Mouse (Mus musculus): ENCODE measurements around the gene Slc34a3. TPM values are rescaled to one million over a fixed set of nuclear protein-coding genes. Genes with fewer than 3 reads are reported as not detected.
A peak's percentile ranks its signal among the peaks of the same experiment; 100 is the strongest.

Gene Slc34a3
- polyA plus RNA-seq, 1 experiment from 2014 or later = not detected

DNA sequence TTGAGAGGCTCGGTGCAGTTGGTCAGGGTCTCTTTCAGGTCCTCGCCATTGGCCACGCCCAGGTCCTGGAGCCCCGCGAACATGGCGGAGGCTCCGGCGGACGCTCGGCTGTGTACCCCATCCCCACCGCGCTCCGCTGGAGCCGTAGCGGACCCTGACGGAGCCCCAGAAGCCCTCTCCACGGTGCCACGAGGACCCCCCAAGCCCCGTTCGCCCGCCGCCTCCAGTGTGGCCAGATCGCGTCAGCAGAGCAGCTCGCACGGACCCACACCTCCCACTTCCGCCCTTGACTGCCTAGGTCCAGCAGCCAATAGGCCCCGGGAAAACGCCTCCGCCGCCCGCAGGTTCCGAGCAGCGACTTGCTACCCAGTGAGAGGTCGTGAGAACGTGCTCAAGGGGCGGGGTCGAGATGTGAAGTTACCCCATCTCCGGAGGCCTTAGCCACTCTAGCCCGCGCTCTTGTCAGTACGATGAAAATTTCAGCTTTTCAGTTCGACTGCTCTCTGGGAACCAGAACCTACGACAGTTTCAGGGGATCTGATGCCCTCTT lies 23.0 kb downstream of the Slc34a3 start, which contains the start of gene Nelfb:
Gene Nelfb, minus strand, starts transcription at position 369 of the 550 bp plus-strand sequence.
- Histone ChIP-seq H3K9me3 (replicated peaks) (no peaks in the 10 kb centered on the region), H3K4me3 (peak within 1 kb of the TSS; percentile 84), H3K27me3 (ENCODE audit: low read depth, poor library complexity, severe bottlenecking) (peaks cover 22% of the 10 kb centered on the region), H3K4me1 (peaks cover 18% of the 10 kb centered on the region), H3K27ac (peak within 1 kb of the TSS; percentile 96), H3K36me3 (peaks cover 34% of the 10 kb centered on the region)
- DNase-seq (ENCODE audit: low spot score) = peak; percentile 94
- under 1% methylated on average over 44 of the region's 44 CpGs for WGBS

DNA sequence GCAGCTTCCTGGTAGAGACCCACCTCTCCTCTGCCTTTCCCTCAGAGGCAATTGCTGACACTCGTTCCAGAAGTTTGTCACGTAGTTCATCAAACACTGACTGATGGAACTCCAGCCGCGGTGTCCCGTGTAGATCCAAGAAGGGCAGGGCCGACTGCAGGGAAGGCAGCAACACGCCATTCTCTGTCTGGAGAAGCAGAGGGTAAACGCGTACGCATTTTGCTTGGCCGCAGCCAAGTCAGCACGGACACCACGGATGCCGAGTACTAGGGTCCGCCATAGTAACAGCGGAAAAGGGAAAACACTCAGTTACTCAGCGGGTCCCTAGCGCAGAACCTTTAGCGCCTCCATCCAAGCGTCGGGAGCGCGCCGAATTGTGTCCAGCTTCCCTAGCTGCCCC lies 23.5 kb downstream of the Slc34a3 start:
- no peak for DNase-seq (ENCODE audit: low spot score)
- under 1% methylated on average over 24 of the region's 24 CpGs for WGBS
- Histone ChIP-seq H3K9me3 (replicated peaks) (no peaks in the 10 kb centered on the region), H3K27ac (peak overlapping the region; percentile 96), H3K4me3 (peak overlapping the region; percentile 84), H3K27me3 (ENCODE audit: low read depth, poor library complexity, severe bottlenecking) (peaks cover 21% of the 10 kb centered on the region), H3K36me3 (peaks cover 39% of the 10 kb centered on the region), H3K4me1 (peaks cover 18% of the 10 kb centered on the region)

DNA sequence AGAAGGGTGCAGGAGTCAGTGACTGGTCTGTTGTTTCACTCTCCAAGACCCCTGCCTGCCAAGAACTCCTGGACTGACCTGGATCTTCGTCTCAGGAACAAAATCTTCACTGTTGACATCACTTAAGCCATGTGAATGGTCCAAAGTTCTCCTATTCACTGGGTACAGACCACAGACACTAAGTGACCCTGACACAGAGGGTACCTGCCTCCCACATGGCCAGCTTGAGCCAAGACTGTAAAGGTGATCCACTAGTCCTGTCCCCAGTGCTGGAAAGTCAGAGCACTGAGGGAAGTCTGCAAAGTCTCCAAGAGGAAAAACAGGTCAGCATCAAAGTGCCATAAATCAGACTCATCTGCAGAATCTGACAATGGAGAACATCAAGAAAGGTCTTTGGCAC lies 26.6 kb downstream of the Slc34a3 start:
- H3K4me3 ChIP-seq = no peak overlapping the region
- H3K9me3 ChIP-seq (replicated peaks) = no peaks in the 10 kb centered on the region
- WGBS = 89% methylated on average over 1 of the region's 1 CpGs
- no peak for DNase-seq (ENCODE audit: low spot score)
- H3K4me1 ChIP-seq = peaks cover 18% of the 10 kb centered on the region
- H3K27me3 ChIP-seq (ENCODE audit: low read depth, poor library complexity, severe bottlenecking) = no peaks in the 10 kb centered on the region
- H3K36me3 ChIP-seq = peaks cover 70% of the 10 kb centered on the region
- no peak overlapping the region for H3K27ac ChIP-seq

DNA sequence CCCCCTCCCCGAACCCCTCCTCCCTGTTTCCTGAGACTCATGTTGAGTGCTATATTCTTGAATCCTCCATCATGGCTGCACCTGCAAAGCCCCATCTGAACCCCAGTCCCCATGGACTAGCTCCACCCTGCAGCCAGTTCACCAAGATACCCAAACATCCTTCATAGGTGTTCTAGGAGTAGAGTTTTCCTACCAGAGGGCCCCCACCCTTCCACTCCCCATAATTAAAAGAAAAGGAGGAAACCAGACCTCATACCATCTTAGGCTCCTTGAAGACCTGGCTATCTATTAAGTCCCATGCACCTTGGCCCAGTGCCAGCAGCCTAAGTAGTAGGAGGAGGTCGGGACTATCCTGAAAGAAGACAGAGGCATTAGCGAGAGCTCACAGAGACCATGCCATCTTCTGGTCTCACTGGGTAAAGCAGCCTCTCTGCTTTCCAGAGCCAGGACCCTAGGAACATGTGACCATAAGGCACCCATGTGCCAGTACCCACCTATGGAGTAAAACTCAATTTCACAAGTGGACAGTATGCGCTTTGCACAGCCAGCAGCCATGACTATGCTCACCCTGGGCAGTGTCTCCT lies 30.4 kb downstream of the Slc34a3 start:
- no peak overlapping the region for H3K27ac ChIP-seq
- WGBS = 74% methylated on average over 4 of the region's 4 CpGs
- no peaks in the 10 kb centered on the region for H3K9me3 ChIP-seq (replicated peaks)
- H3K4me1 ChIP-seq = no peaks in the 10 kb centered on the region
- no peak overlapping the region for H3K4me3 ChIP-seq
- H3K27me3 ChIP-seq (ENCODE audit: low read depth, poor library complexity, severe bottlenecking) = no peaks in the 10 kb centered on the region
- H3K36me3 ChIP-seq = peaks cover 99% of the 10 kb centered on the region
- DNase-seq (ENCODE audit: low spot score) = no peak

DNA sequence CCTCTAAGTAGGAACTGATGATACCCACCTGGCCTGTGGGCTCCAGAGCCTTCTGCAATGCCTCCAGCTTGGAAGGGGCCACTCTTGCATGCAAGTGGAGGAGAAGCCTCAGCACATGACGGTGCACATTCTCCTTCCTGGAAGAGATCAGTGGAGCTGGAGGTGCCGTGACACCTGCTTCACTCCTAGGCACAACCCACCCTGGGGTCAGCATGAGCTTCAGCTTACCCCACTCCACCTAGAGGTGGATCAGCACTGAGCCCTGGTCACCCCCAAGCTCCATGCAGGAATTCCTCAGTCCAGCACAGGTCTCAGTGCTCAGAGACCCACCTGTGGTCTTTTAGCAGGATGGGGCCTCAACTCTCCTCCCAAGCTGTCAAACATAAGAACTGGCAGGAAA lies 33.5 kb downstream of the Slc34a3 start:
- Histone ChIP-seq H3K4me3 (no peak overlapping the region), H3K27ac (no peak overlapping the region), H3K36me3 (peaks cover 79% of the 10 kb centered on the region), H3K27me3 (ENCODE audit: low read depth, poor library complexity, severe bottlenecking) (peaks cover 20% of the 10 kb centered on the region), H3K9me3 (replicated peaks) (no peaks in the 10 kb centered on the region), H3K4me1 (peaks cover 24% of the 10 kb centered on the region)
- no peak for DNase-seq (ENCODE audit: low spot score)
- WGBS = 93% methylated on average over 2 of the region's 2 CpGs

DNA sequence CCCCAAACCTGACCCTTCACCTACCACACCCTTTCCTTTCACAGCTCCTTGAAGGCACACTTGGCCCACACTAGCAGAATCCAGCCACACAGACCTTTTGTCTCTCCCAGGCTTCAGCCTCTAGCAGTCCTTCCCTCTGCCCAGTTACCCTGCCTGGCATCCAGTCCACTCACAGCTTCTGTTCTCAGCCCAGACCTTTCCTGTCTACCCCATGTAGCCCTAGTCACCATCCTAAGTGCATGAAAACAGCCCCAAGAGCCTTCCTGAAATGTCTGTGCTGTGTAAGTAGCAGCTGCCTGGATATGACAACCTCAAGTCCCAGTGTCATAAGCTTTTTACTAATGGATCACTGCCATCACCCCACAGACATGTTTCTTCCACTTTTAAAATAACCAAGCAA lies 36.2 kb downstream of the Slc34a3 start:
- H3K4me1 ChIP-seq = peaks cover 45% of the 10 kb centered on the region
- H3K9me3 ChIP-seq (replicated peaks) = no peaks in the 10 kb centered on the region
- H3K27me3 ChIP-seq (ENCODE audit: low read depth, poor library complexity, severe bottlenecking) = peaks cover 41% of the 10 kb centered on the region
- no peak overlapping the region for H3K4me3 ChIP-seq
- H3K36me3 ChIP-seq = peaks cover 52% of the 10 kb centered on the region
- DNase-seq (ENCODE audit: low spot score) = no peak
- 0 out of 2 replicates have a peak overlapping the region, but pooled peaks have one; percentile 3 for H3K27ac ChIP-seq

DNA sequence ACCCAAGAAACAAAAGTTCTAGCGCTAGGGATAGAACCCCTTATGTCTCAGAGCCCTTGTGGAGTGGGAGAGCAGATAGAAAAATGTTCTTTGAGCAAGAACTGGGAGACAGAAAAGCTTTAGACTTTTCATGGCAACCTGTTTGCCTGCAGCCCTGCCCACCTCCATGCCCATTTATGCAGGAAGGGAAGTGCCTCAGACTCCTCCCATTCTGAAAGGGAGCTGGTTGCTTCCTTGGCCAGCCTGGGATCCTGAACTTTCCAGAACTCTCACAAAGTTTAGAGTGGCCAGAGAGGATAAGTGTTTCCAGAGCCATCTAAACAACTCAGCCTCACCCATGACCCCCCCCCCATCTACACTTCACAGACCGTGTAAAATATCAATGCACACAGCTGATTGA lies 37.0 kb downstream of the Slc34a3 start:
- H3K4me1 ChIP-seq = peaks cover 45% of the 10 kb centered on the region
- H3K4me3 ChIP-seq = no peak overlapping the region
- peaks cover 44% of the 10 kb centered on the region for H3K36me3 ChIP-seq
- no peak for DNase-seq (ENCODE audit: low spot score)
- H3K27me3 ChIP-seq (ENCODE audit: low read depth, poor library complexity, severe bottlenecking) = peaks cover 41% of the 10 kb centered on the region
- no peak overlapping the region for H3K27ac ChIP-seq
- WGBS = 33% methylated on average over 2 of the region's 2 CpGs
- no peaks in the 10 kb centered on the region for H3K9me3 ChIP-seq (replicated peaks)

DNA sequence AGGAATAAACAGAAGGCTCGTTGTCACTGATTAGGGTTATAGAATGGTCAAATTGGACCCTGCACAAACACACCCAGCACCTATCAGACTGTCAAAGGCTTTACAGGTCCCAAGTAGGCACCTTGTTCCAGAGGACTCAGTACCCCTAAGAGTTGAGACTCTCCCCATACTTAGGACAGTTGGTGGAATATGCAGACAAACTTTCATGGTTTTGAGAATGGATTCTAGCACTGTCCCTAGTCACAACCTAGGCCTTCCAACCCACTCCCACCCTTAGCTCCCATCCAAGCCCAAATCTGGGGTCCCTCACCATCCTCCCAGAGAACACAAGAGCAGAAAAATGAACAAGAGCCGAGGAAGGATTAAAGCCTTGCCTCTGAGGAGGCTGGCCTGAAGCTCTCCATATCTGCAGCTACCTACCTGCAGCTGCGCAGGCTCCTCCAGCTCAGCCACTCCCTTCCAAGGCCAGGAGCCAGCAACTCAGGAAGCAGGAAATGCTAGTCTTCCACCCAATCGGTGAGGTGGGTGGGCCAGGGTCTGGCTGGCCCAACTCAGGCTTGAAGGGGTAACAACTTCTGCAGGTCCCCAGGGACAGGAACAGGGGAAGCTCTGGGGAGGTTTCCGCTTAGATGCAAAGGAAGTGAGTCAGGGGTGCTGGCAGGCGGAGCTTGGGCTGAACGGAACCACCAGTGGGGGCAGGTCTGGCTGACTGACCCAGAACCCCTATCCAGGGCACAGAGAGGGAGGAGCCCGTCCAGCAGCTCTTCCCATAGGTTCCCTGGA lies 37.8 kb downstream of the Slc34a3 start, which contains the start of gene Tor4a:
Gene Tor4a, minus strand, starts transcription at position 715 of the 783 bp plus-strand sequence.
- Histone ChIP-seq H3K4me3 (peak within 1 kb of the TSS; percentile 40), H3K4me1 (peaks cover 45% of the 10 kb centered on the region), H3K27ac (peak within 1 kb of the TSS; percentile 47; the same call in 1 of the 2 replicates), H3K36me3 (peaks cover 36% of the 10 kb centered on the region), H3K27me3 (ENCODE audit: low read depth, poor library complexity, severe bottlenecking) (peaks cover 41% of the 10 kb centered on the region), H3K9me3 (replicated peaks) (no peaks in the 10 kb centered on the region)
- peak; percentile 43 for DNase-seq (ENCODE audit: low spot score)
- WGBS = 12% methylated on average over 8 of the region's 8 CpGs

DNA sequence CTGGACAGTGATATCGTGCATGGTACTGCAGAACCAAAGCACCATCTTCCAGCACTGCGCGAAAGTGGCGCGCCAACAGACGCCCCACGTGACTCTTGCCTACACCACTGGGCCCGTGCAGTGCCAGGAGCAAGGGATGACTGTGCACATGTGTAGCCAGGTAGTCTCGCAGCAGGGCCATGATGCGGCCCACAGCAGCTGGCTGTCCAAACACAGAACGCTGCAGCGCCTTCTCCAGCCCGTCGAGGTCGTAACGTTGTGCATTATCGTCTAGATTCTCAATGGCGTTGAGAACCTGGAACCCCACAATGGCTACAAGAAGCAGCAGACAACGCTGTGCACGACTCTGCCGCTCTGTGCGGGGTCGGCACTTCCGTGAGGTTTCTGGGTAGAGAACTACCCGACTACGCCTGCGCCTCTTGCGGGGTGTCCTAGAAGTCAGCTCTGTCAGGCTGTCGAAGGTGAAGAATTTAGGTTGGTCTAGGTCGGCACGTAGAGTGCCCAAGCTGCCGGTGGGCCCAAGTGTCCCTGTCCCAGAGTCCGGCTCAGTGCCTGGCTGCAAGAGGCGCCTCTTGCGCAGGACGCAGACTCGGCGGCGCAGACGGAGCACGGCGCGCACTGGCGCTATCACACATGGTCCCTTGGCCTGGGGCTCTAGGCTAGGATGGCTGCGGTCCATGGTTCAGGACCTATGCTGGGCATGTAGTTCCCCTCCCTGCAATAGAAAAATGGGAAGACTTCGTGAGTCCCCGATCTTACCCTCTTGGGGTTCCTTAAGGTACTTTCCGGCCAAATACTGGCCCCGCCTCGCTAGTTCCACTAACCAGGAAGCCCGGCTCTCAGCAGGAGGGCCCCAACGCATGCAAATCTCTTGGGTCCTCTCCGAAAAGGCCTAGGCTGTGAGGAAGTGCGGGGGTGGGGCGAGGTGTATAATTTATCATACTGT lies 38.7 kb downstream of the Slc34a3 start:
- 0 out of 2 replicates have a peak overlapping the region, but pooled peaks have one; percentile 47 for H3K27ac ChIP-seq
- DNase-seq (ENCODE audit: low spot score) = peak; percentile 41
- H3K27me3 ChIP-seq (ENCODE audit: low read depth, poor library complexity, severe bottlenecking) = peaks cover 41% of the 10 kb centered on the region
- H3K36me3 ChIP-seq = peaks cover 27% of the 10 kb centered on the region
- H3K9me3 ChIP-seq (replicated peaks) = no peaks in the 10 kb centered on the region
- 20% methylated on average over 55 of the region's 55 CpGs for WGBS
- peaks cover 45% of the 10 kb centered on the region for H3K4me1 ChIP-seq
- peak overlapping the region; percentile 40 for H3K4me3 ChIP-seq

DNA sequence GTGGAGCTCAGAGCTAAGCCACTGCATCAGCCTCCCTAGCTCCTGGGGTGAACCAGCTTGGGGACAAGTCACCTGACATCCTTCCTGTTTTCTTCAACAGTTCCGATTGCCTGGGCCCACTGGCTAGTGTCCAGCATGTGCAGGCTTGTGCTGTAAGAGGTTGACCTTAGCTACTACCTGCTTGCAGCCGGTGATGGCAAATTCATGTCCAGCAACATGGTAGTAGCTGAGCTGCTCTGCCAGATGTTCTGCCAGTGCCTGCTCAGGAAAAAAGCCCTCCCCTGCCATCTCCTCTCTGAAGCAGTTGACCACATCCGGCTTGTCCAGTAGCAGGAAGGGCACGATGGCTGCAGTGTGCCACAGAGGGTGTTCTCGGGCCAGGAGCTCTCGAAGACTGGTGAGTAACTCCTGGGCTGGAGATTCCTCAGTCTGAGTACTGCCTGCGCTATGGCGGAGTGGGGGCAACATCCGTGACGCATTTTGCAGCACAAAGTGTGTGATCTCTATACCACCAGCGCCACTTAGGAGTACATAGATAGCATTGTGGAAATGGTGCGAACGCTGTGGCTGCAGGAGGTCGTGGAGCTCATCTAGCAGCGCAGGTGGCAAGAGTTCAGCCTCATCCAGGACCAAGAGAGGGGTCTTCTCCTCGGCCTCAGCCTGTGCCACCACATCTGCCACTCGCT lies 39.5 kb downstream of the Slc34a3 start:
- 86% methylated on average over 17 of the region's 17 CpGs for WGBS
- Histone ChIP-seq H3K27me3 (ENCODE audit: low read depth, poor library complexity, severe bottlenecking) (peaks cover 41% of the 10 kb centered on the region), H3K27ac (no peak overlapping the region), H3K36me3 (peaks cover 19% of the 10 kb centered on the region), H3K4me3 (no peak overlapping the region), H3K4me1 (peaks cover 45% of the 10 kb centered on the region), H3K9me3 (replicated peaks) (no peaks in the 10 kb centered on the region)
- DNase-seq (ENCODE audit: low spot score) = peak; percentile 27

DNA sequence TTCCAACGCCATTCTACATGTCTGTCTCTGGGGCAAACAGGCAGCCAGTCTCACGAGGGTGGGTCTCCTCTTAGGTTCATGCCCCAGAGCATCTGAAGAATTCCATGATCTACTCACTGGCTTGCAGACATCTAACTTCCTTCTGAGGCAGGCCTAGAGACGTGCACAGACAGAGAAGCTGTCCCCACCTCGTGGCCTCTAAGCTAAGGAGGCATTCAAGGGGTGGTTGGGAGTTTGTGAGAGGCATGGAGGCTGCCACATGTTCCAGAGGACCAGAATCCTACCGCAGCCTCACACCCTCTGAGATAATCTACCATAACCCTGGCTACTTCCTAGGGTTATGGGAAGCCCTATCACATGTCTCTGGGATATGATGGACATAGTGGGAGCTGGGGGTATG lies 40.2 kb downstream of the Slc34a3 start:
- 81% methylated on average over 5 of the region's 5 CpGs for WGBS
- Histone ChIP-seq H3K4me3 (no peak overlapping the region), H3K4me1 (peaks cover 45% of the 10 kb centered on the region), H3K9me3 (replicated peaks) (no peaks in the 10 kb centered on the region), H3K27ac (no peak overlapping the region), H3K27me3 (ENCODE audit: low read depth, poor library complexity, severe bottlenecking) (peaks cover 41% of the 10 kb centered on the region), H3K36me3 (peaks cover 12% of the 10 kb centered on the region)
- peak; percentile 19 for DNase-seq (ENCODE audit: low spot score)

DNA sequence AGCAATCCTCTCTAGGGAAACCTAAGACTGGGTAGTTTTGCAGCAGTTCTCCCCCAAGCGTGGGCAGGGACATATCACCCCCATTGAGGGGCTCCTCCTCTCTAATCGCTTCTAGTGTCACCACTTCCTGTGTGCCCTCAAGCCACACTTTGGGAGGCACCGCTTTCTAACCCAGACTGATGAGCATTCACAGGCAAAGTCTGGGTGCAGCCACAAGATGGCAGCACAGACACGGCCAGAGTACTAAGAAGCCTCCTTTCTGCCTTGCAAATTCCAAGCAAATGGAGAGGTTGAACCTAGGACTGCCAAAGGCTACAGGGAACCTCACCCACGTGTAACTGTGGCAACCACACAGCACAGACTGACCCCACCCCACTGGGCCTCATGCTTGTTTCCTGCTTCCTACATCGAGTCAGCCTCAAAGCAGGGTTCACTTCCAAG lies 40.8 kb downstream of the Slc34a3 start:
- WGBS = 4% methylated on average over 6 of the region's 6 CpGs
- Histone ChIP-seq H3K4me3 (no peak overlapping the region), H3K27me3 (ENCODE audit: low read depth, poor library complexity, severe bottlenecking) (peaks cover 41% of the 10 kb centered on the region)

More for the DNA sequence above, 40.8 kb downstream of the Slc34a3 start:
- Histone ChIP-seq H3K9me3 (replicated peaks) (no peaks in the 10 kb centered on the region), H3K27ac (no peak overlapping the region), H3K36me3 (peaks cover 6% of the 10 kb centered on the region), H3K4me1 (peaks cover 45% of the 10 kb centered on the region)
- DNase-seq (ENCODE audit: low spot score) = peak; percentile 88
